Mouse (Mus musculus): ENCODE data around the gene Nppa.

- no peak for TF ChIP-seq CTCF (IDR thresholded peaks at IDR 0.05; ENCODE audit: low read depth, low read length)
- no peak for TF ChIP-seq POLR2A (IDR thresholded peaks at IDR 0.05; ENCODE audit: borderline replicate concordance, low read depth, low read length)
Measured at GRCm38 (mm10) chr4:147976237-147976636, 24.3 kb upstream of the Nppa start.
